Mouse (Mus musculus) CH12.LX (cell line): Measurements from ENCODE around the gene Peli1. TPM values are rescaled to one million over a fixed set of nuclear protein-coding genes. Genes with fewer than 3 reads are reported as not detected.

Source experiments
- DNase-seq: peaks from one replicate; pipeline ENCODE4 v3.0.0-alpha.2; 2013; ENCODE audit errors: extremely low read depth
- H3K27ac ChIP-seq: 2 replicates; pipeline ENCODE4 v1.5.1; 2012; ENCODE audit warnings: low read depth, mild to moderate bottlenecking, control low read depth, moderate library complexity; ENCODE audit not compliant: insufficient read depth
- H3K27me3 ChIP-seq: replicated peaks from 2 replicates; pipeline ENCODE3; 2012; ENCODE audit warnings: inconsistent platforms
- H3K36me3 ChIP-seq, 2 experiments: replicated peaks in 1 of 2; 2 replicates each; pipeline versions ENCODE3 to v1.6.1; 2012; ENCODE audit warnings: inconsistent platforms in 1 of 2, low read length in 1 of 2, mild to moderate bottlenecking in 1 of 2, mixed read lengths in 1 of 2, moderate library complexity in 1 of 2; ENCODE audit not compliant: control insufficient read depth in 1 of 2, insufficient read depth in 1 of 2
- H3K4me1 ChIP-seq, 2 experiments: 2 replicates each; pipeline ENCODE4 v1.6.1; 2012; ENCODE audit warnings: inconsistent platforms in 1 of 2, moderate library complexity in 1 of 2; ENCODE audit not compliant: insufficient read depth in 2 of 2, control insufficient read depth in 1 of 2
- H3K4me2 ChIP-seq: 2 replicates; pipeline ENCODE4 v1.6.1; 2012; ENCODE audit warnings: low read depth, mild to moderate bottlenecking, control low read depth; ENCODE audit not compliant: poor library complexity, insufficient read depth, severe bottlenecking
- H3K4me3 ChIP-seq, 3 experiments: fragments of 150-350 bp in 1 of 3; sonication (generic) in 1 of 3; replicated peaks in 1 of 3; 2 replicates each; pipeline versions ENCODE3 to v1.5.1; 2011 to 2012; ENCODE audit warnings: low read depth in 2 of 3, low read length in 2 of 3, mild to moderate bottlenecking in 2 of 3, moderate library complexity in 2 of 3, control low read depth in 1 of 3, improper control_type of control experiment in 1 of 3, inconsistent platforms in 1 of 3, mixed read lengths in 1 of 3; ENCODE audit not compliant: poor library complexity in 1 of 3
- H3K79me2 ChIP-seq: replicated peaks from 2 replicates; pipeline ENCODE4 v1.6.1; 2012; ENCODE audit warnings: mild to moderate bottlenecking, moderate library complexity; ENCODE audit not compliant: control insufficient read depth, poor library complexity, insufficient read depth, severe bottlenecking; ENCODE audit errors: extremely low read depth
- H3K9ac ChIP-seq: 2 replicates; pipeline ENCODE4 v1.6.1; 2012; ENCODE audit warnings: low read depth, mild to moderate bottlenecking, control low read depth, moderate library complexity; ENCODE audit not compliant: insufficient read depth
- H3K9me3 ChIP-seq: replicated peaks from 2 replicates; pipeline ENCODE3; 2012; ENCODE audit warnings: low read length, inconsistent platforms, mixed read lengths
- CTCF ChIP-seq, 2 experiments: IDR thresholded peaks in 1 of 2; conservative IDR thresholded peaks in 1 of 2; 2 replicates each; pipeline ENCODE4 v1.5.1; 2011 to 2012; ENCODE audit warnings: low read depth in 2 of 2, low read length in 2 of 2, improper control_type of control experiment in 1 of 2, inconsistent platforms in 1 of 2, mild to moderate bottlenecking in 1 of 2, moderate library complexity in 1 of 2
- ELF1 ChIP-seq: IDR thresholded peaks from 2 replicates; pipeline ENCODE4 v1.6.1; 2014; ENCODE audit warnings: low read depth, mild to moderate bottlenecking, inconsistent platforms, low read length, improper control_type of control experiment
- ETS1 ChIP-seq: conservative IDR thresholded peaks from 2 replicates; pipeline ENCODE4 v1.6.1; 2012; ENCODE audit warnings: low read depth, mild to moderate bottlenecking, inconsistent platforms, low read length, improper control_type of control experiment, moderate library complexity
- IRF4 ChIP-seq: IDR thresholded peaks from 2 replicates; pipeline ENCODE4 v1.6.1; 2014; ENCODE audit warnings: low read depth, mild to moderate bottlenecking, inconsistent platforms, low read length, improper control_type of control experiment
- JUN ChIP-seq: IDR thresholded peaks from 2 replicates; pipeline ENCODE4 v1.6.1; 2011; ENCODE audit warnings: low read depth, mild to moderate bottlenecking, low read length, improper control_type of control experiment, moderate library complexity; ENCODE audit not compliant: insufficient read depth
- KAT2A ChIP-seq: IDR thresholded peaks from 2 replicates; pipeline ENCODE4 v1.6.1; 2012; ENCODE audit warnings: low read length, improper control_type of control experiment, inconsistent platforms; ENCODE audit not compliant: insufficient replicate concordance
- MAFK ChIP-seq: IDR thresholded peaks from 2 replicates; pipeline ENCODE4 v1.6.1; 2011; ENCODE audit warnings: low read length, improper control_type of control experiment; ENCODE audit not compliant: insufficient replicate concordance
- MAZ ChIP-seq: IDR thresholded peaks from 2 replicates; pipeline ENCODE4 v1.6.1; 2012; ENCODE audit warnings: low read depth, mild to moderate bottlenecking, inconsistent platforms, low read length, improper control_type of control experiment, moderate library complexity
- MEF2A ChIP-seq: IDR thresholded peaks from 2 replicates; pipeline ENCODE4 v1.6.1; 2014; ENCODE audit warnings: low read depth, mild to moderate bottlenecking, inconsistent platforms, low read length, improper control_type of control experiment, borderline replicate concordance
- MXI1 ChIP-seq: IDR thresholded peaks from 2 replicates; pipeline ENCODE4 v1.6.1; 2011; ENCODE audit warnings: mild to moderate bottlenecking, low read depth, low read length, improper control_type of control experiment
- MYC ChIP-seq: IDR thresholded peaks from 2 replicates; pipeline ENCODE4 v1.6.1; 2011; ENCODE audit warnings: low read depth, mild to moderate bottlenecking, improper control_type of control experiment, low read length
- NELFE ChIP-seq: IDR thresholded peaks from 2 replicates; pipeline ENCODE4 v1.6.1; 2011; ENCODE audit warnings: low read depth, low read length, improper control_type of control experiment
- NRF1 ChIP-seq: IDR thresholded peaks from 2 replicates; pipeline ENCODE4 v1.6.1; 2014; ENCODE audit warnings: low read depth, mild to moderate bottlenecking, inconsistent platforms, low read length, improper control_type of control experiment, moderate library complexity
- PAX5 ChIP-seq: IDR thresholded peaks from 2 replicates; pipeline ENCODE4 v1.6.1; 2012; ENCODE audit warnings: low read length, inconsistent platforms, mixed read lengths
- POLR2A ChIP-seq: IDR thresholded peaks from 2 replicates; pipeline ENCODE4 v1.6.1; 2011; ENCODE audit warnings: low read depth, mild to moderate bottlenecking, improper control_type of control experiment, low read length
- RAD21 ChIP-seq: IDR thresholded peaks from 2 replicates; pipeline ENCODE4 v1.6.1; 2011; ENCODE audit warnings: low read depth, mild to moderate bottlenecking, low read length, improper control_type of control experiment, moderate library complexity
- RCOR1 ChIP-seq: conservative IDR thresholded peaks from 2 replicates; pipeline ENCODE4 v1.6.1; 2012; ENCODE audit warnings: low read depth, mild to moderate bottlenecking, inconsistent platforms, low read length, improper control_type of control experiment
- TBP ChIP-seq: conservative IDR thresholded peaks from 2 replicates; pipeline ENCODE4 v1.6.1; 2011; ENCODE audit warnings: low read depth, low read length, improper control_type of control experiment
- TCF12 ChIP-seq: IDR thresholded peaks from 2 replicates; pipeline ENCODE4 v1.6.1; 2014; ENCODE audit warnings: low read depth, mild to moderate bottlenecking, inconsistent platforms, low read length, improper control_type of control experiment
- UBTF ChIP-seq: IDR thresholded peaks from 2 replicates; pipeline ENCODE4 v1.6.1; 2012; ENCODE audit warnings: low read depth, mild to moderate bottlenecking, inconsistent platforms, low read length, improper control_type of control experiment, moderate library complexity
- USF1 ChIP-seq: IDR thresholded peaks from 2 replicates; pipeline ENCODE4 v1.6.1; 2014; ENCODE audit warnings: low read depth, mild to moderate bottlenecking, inconsistent platforms, low read length, improper control_type of control experiment
- USF2 ChIP-seq: conservative IDR thresholded peaks from 2 replicates; pipeline ENCODE4 v1.6.1; 2011; ENCODE audit warnings: low read depth, low read length, improper control_type of control experiment
- ZC3H11A ChIP-seq: IDR thresholded peaks from 2 replicates; pipeline ENCODE4 v1.6.1; 2012; ENCODE audit warnings: low read depth, mild to moderate bottlenecking, inconsistent platforms, low read length, improper control_type of control experiment
- ZKSCAN1 ChIP-seq: IDR thresholded peaks from 2 replicates; pipeline ENCODE4 v1.6.1; 2012; ENCODE audit warnings: low read depth, inconsistent platforms, low read length, improper control_type of control experiment, borderline replicate concordance
- ZMIZ1 ChIP-seq: IDR thresholded peaks from 2 replicates; pipeline ENCODE4 v1.6.1; 2012; ENCODE audit warnings: low read depth, mild to moderate bottlenecking, inconsistent platforms, low read length, improper control_type of control experiment
- ZNF384 ChIP-seq: IDR thresholded peaks from 2 replicates; pipeline ENCODE4 v1.6.1; 2012; ENCODE audit warnings: low read depth, low read length, improper control_type of control experiment, inconsistent platforms
- dilution Hi-C: fragments of 300-500 bp; cut with MboI; formaldehyde crosslinking; loops from 2 replicates; pipeline ENCODE4 v1.14.3; 2020; ENCODE audit warnings: low sequenced_read_pairs; ENCODE audit not compliant: extremely low pct_unique_long_range_greater_than_20kb, extremely low pct_ligation_motif_present
- in situ Hi-C: fragments of 300-500 bp; cut with MboI; formaldehyde crosslinking; loops from 3 replicates; pipeline ENCODE4 v1.14.3; 2019; ENCODE audit warnings: low sequenced_read_pairs, low pct_ligation_motif_present, low pct_unique_long_range_greater_than_20kb, mixed read lengths
- polyA plus RNA-seq: library from polyadenylated mRNA; unstranded; fragments of >175 nt; gene quantifications from 2 replicates; pipeline ENCODE4 v1.2.1, GENCODE M21; 2012; ENCODE audit warnings: low read depth; ENCODE audit not compliant: insufficient read length
- total RNA-seq, 2 experiments: library from RNA; depleted of rRNA; stranded (reverse); fragments of 300-350 nt in 1 of 2; fragments of >200 nt in 1 of 2; gene quantifications; 2 replicates each; pipeline ENCODE4 v1.2.3; 2012 to 2014

Peli1 gene
- total and polyA plus RNA-seq, 3 experiments, result 6.7 to 25.9 (median 14.8) TPM

DNA sequence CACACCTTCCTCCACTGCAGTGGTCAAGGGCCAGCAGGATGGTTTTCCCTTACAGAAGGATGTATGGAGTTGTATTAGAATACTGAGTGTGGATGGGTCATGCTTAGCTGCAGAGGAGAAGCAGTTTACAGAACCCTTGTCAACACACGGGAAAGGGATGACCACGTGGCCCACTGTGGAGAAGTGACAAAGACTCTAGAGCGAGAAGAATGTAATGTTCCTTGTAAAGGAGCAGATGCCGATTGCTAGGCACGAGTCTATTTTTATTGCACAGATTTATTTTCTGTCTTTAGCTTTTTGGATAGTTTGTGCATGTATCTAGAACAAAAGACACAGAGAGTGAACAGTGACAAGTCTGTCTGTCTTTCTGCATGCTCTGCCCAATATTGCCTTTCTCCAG lies 71.0 kb downstream of the Peli1 start:
- Histone ChIP-seq H3K9me3 (no peaks in the 10 kb centered on the region), H3K4me2 (no peak overlapping the region), H3K27ac (no peak overlapping the region), H3K4me1 (peaks cover 9 to 33% of the 10 kb centered on the region in 2 experiments), H3K79me2 (no peaks in the 10 kb centered on the region), H3K36me3 (no peaks in the 10 kb centered on the region), H3K9ac (no peak overlapping the region), H3K4me3 (no peak overlapping the region), H3K27me3 (no peaks in the 10 kb centered on the region)
- dilution Hi-C loops (no loop called here), in situ Hi-C loops (no loop called here)
- DNase-seq, result no peak
- TF ChIP-seq MYC (no peak), MAFK (no peak), ZMIZ1 (no peak), NRF1 (no peak), ETS1 (no peak), MEF2A (no peak), KAT2A (no peak), NELFE (no peak), CTCF (conservative IDR thresholded peaks at IDR 0.05 in 1 of 2, IDR thresholded peaks at IDR 0.05 in 1 of 2; ENCODE audit: low read depth in 2 of 2, low read length in 2 of 2) (no peak), ZC3H11A (no peak), USF2 (no peak), ELF1 (no peak), USF1 (no peak), ZNF384 (no peak), PAX5 (no peak), UBTF (no peak), ZKSCAN1 (no peak), RCOR1 (no peak), IRF4 (no peak)

DNA sequence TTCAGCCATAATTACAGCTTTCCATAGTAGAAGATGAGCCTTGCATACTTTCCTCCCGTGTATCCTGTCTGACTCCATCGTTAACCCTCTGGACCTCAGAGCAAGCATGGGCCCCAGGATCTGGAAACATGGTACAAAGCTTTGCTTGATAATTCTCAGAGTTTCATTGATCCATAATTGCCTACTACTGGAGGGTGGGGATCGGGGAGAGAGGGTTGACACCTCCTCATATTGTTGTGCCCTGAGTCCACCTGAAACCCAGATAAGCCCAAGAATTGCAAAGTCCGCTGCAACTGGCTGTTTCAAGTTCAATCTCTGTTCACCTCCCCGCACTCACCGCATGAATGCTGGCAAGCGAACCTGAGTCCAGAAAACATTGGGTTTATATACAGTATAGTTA lies 72.1 kb downstream of the Peli1 start:
- no peak for DNase-seq

More for the DNA sequence above, 72.1 kb downstream of the Peli1 start:
- peaks cover 9 to 38% of the 10 kb centered on the region in 2 experiments for H3K4me1 ChIP-seq
- no peaks in the 10 kb centered on the region for H3K27me3 ChIP-seq
- H3K4me3 ChIP-seq, result no peak overlapping the region
- H3K36me3 ChIP-seq, result no peaks in the 10 kb centered on the region
- H3K27ac ChIP-seq, result no peak overlapping the region
- no peak for TF ChIP-seq NELFE
- TF ChIP-seq MAZ, result no peak
- no peak for TF ChIP-seq TBP
- TF ChIP-seq POLR2A, result no peak
- no peak for TF ChIP-seq ZKSCAN1
- TF ChIP-seq PAX5, result no peak
- no peak for TF ChIP-seq TCF12
- no peak for TF ChIP-seq JUN
- no peak for TF ChIP-seq IRF4
- no peak for TF ChIP-seq MXI1
- no peak for TF ChIP-seq RAD21
- no peak for TF ChIP-seq MAFK
- TF ChIP-seq ELF1, result no peak
- TF ChIP-seq, all 38 proteins: peak for 0
- Histone ChIP-seq H3K79me2 (no peaks in the 10 kb centered on the region), H3K9ac (no peak overlapping the region), H3K9me3 (no peaks in the 10 kb centered on the region), H3K4me2 (no peak overlapping the region)
- in situ Hi-C loops, result no loop called here
- dilution Hi-C loops, result no loop called here
